Mouse (Mus musculus): ENCODE results near the gene Adora1. TPM values are rescaled to one million over a fixed set of nuclear protein-coding genes. Genes with fewer than 3 reads are reported as not detected.

Gene Adora1
- total RNA-seq, 2 experiments from 2014 or later = not detected

DNA sequence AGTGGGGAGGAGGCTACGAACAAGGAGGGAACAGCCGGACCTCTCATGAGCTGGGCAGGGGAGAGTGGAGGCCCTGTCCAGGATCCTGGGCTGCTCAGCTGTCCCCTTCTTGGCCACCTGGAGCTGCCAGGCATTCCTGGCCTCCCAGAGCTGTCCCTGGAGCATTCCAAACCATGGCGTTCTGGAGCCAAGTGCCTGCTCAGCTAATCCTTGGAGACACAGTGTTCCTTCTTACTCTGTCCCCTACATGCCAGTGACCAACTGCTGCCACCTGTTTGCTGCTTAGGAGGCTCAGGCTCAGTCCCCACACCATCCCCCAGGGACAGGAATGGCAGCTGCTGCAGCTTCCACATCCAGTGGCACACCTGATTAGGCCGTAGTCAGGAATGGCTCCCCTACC lies 39.3 kb downstream of the Adora1 start:
- ATAC-seq (replicated peaks; ENCODE audit: poor library complexity, severe bottlenecking) = no peak; the same call in 1 of the 2 replicates

- ATAC-seq (replicated peaks; ENCODE audit: poor library complexity, severe bottlenecking) = no peak
Measured at GRCm38 (mm10) chr1:134195571-134195970, 39.7 kb downstream of the Adora1 start.

DNA sequence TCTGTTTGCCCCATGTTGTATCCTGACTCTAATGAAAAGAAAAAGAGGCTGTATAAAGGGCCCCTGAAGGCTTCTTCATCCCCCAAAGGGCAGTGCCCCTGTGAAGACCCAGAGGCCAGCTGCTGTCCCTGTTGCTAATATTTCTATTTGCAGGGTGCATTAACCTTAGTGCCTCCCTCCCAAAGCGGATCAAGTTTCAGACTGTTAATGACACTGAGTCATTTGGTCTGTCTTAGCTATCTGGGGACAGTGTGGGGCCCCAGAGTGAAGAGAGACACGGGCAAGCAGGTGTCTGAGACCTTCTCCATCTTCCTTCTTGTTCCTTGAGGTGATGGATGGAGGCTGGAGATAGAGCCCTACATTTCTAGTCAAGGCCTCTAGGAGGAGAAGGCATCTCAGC lies 40.1 kb downstream of the Adora1 start:
- no peak for ATAC-seq (replicated peaks; ENCODE audit: poor library complexity, severe bottlenecking)

GRCm38 (mm10) chr1:134194298-134195022 lies 40.8 kb downstream of the Adora1 start:
- no peak for ATAC-seq (replicated peaks; ENCODE audit: poor library complexity, severe bottlenecking)

- no peak for ATAC-seq (replicated peaks; ENCODE audit: poor library complexity, severe bottlenecking)
Measured at GRCm38 (mm10) chr1:134193674-134194197, 41.5 kb downstream of the Adora1 start.

- ATAC-seq (replicated peaks; ENCODE audit: poor library complexity, severe bottlenecking) = no peak
Measured at GRCm38 (mm10) chr1:134193126-134193525, 42.1 kb downstream of the Adora1 start, which contains the start of gene Mybph. Gene Mybph (plus strand): TSS chr1:134193448.

DNA sequence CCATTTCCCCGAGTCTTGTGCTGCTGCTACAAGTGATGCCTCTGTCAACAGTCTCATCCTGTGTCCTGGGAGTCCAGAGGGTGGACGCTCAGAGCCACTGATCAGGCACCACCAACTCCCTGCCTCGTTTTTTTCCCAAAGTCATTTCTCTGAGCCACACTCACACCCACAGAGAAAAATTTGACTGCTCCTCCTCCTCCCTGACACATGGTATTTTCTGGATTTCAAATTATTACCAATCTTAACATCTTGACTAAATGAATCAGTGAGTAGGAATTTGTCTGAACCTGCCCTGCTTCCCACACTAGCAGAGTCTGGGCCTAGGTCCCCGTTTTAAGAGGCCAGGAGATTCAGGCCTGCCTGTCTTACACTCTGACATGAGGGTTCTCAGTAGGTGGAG lies 43.2 kb downstream of the Adora1 start:
- no peak for ATAC-seq (replicated peaks; ENCODE audit: poor library complexity, severe bottlenecking)

GRCm38 (mm10) chr1:134191192-134191591 lies 44.0 kb downstream of the Adora1 start:
- ATAC-seq (replicated peaks; ENCODE audit: poor library complexity, severe bottlenecking) = no peak

DNA sequence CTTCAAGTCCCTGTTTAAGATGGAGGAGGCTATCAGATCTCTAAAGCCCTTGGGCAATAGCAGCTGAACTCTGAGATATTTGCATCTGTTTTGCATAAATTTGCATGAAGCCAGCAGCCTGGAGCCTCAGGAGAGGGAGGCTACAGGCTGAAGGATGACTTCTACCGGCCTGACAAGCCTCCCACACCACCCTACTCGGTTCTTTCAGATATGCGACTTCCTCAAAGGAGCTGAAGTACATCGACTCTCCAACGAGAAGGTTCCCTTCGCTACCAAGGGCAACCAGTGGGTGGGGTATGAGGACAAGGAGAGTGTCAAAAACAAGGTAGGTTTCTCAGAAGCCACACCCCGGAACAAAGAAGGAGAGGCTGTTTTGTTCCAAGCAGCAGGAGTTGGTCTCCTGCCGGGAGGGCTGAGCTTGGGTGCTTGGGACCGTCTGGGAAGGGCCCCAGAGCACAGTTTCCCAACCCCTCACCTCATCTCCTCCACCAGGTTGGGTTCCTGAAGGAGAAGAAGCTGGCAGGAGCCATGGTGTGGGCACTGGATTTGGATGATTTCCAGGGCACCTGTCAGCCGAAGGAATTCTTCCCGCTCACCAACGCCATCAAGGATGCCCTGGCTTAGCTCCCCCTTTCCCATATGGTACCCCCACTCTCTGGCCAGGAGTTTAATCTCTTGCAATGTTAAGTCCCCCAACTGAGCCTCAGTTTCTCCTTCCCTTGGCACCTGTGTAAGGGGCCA lies 46.1 kb downstream of the Adora1 start:
- peak; percentile 88 for ATAC-seq (replicated peaks; ENCODE audit: poor library complexity, severe bottlenecking)

DNA sequence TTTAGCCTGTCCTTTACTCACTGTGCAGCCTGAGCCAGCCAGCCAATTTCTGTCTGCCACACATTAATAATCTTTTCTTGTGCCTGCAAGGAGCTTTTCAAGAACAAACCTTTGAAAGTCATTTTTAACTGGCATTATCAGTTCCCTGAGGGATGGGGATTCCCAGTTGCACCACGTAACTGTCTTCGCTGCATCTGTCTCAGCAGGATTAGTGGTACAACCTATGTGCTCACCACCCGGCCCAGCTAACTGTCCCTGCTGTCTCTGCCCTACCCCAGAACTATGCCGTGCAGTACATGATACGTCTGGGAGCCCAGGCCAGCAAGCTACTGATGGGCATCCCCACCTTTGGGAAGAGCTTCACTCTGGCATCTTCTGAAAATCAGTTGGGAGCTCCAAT lies 47.0 kb downstream of the Adora1 start:
- no peak for ATAC-seq (replicated peaks; ENCODE audit: poor library complexity, severe bottlenecking)

- peak; percentile 57; the same call in 1 of the 2 replicates for ATAC-seq (replicated peaks; ENCODE audit: poor library complexity, severe bottlenecking)
Measured at GRCm38 (mm10) chr1:134184089-134184488, 51.1 kb downstream of the Adora1 start.

DNA sequence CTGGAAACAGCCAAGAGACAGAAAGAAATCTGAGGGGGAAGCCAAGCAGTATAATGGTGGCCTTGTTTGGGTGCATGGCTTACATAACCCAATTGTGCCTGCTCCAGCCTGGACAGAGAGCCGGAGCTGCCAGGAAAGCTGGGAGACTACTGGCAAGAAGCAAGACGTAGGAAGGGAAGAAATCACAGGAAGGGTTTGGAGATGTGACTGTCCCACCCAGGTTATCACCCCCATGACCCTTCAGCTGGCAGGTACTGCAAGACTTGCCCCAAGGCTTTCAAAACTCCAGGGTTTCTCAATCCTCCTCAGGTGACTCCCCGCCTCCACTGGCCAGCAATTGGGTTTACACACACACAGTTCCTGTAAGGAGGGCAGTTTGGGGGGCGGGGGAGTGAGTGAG lies 53.2 kb downstream of the Adora1 start, which contains the start of gene Chil1:
Gene Chil1, plus strand, starts transcription at position 152 of the 400 bp plus-strand sequence.
- ATAC-seq (replicated peaks; ENCODE audit: poor library complexity, severe bottlenecking) = no peak

- ATAC-seq (replicated peaks; ENCODE audit: poor library complexity, severe bottlenecking) = no peak
Measured at GRCm38 (mm10) chr1:134177976-134178375, 57.3 kb downstream of the Adora1 start.

GRCm38 (mm10) chr1:134173081-134173480 lies 62.1 kb downstream of the Adora1 start:
- no peak for ATAC-seq (replicated peaks; ENCODE audit: poor library complexity, severe bottlenecking)

DNA sequence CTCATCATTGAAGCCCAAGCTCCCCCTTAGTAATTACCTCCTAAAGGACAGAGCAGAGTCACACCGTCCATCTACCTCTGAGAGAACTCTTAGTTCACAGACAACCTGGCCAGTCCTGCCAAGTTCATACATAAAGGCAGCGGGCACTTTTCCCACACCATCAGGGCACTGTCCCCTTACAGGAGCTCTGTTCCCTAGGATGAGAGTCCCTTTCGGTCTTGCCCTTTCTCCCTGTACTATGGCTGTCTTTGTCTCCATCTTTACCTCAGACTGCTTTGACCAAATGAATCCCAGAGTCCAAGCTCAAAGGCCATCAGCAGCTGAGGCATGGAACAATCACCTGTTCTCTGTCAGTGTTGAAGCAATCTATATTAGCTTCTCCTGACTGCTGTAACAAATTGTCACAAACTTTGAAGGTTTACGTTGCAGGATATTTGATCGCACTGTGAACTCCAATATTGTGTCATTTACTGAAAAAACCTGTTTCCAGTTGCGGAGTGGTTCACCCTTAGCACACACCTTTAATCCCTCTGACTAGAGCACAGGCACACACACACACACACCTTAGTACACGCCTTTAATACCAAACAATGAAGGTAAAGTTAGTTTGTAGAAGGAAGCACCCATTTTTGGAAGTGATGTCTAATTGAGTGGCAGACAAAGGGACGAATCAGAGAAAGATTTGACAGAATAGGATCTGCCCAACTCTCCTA lies 66.1 kb downstream of the Adora1 start:
- no peak for ATAC-seq (replicated peaks; ENCODE audit: poor library complexity, severe bottlenecking)

- ATAC-seq (replicated peaks; ENCODE audit: poor library complexity, severe bottlenecking) = no peak
Measured at GRCm38 (mm10) chr1:134168567-134168966, 66.7 kb downstream of the Adora1 start.

- ATAC-seq (replicated peaks; ENCODE audit: poor library complexity, severe bottlenecking) = no peak
Measured at GRCm38 (mm10) chr1:134167416-134168305, 67.6 kb downstream of the Adora1 start.

- no peak for ATAC-seq (replicated peaks; ENCODE audit: poor library complexity, severe bottlenecking)
Measured at GRCm38 (mm10) chr1:134166547-134166946, 68.7 kb downstream of the Adora1 start.

GRCm38 (mm10) chr1:134164454-134164853 lies 70.8 kb downstream of the Adora1 start:
- no peak for ATAC-seq (replicated peaks; ENCODE audit: poor library complexity, severe bottlenecking)

GRCm38 (mm10) chr1:134163476-134163875 lies 71.8 kb downstream of the Adora1 start:
- ATAC-seq (replicated peaks; ENCODE audit: poor library complexity, severe bottlenecking) = no peak

Data from granulocyte monocyte progenitor cell, adult 5-6 weeks (primary cell).